Mouse (Mus musculus) G1E (cell line): ENCODE measurements around the gene Trim38.

Source experiments
- CTCF ChIP-seq: IDR thresholded peaks from 2 replicates; pipeline ENCODE4 v1.5.1; 2012; ENCODE audit warnings: low read depth, low read length, inconsistent platforms, mixed read lengths
- GATA1 ChIP-seq: IDR thresholded peaks from 2 replicates; pipeline ENCODE4 v1.6.1; 2012; ENCODE audit warnings: borderline replicate concordance, low read length, inconsistent platforms, mixed read lengths
- TAL1 ChIP-seq: conservative IDR thresholded peaks from 2 replicates; pipeline ENCODE4 v1.6.1; 2012; ENCODE audit warnings: low read depth, low read length, inconsistent platforms, mixed read lengths

GRCm38 (mm10) chr13:23742007-23742406 is 27.7 kb upstream of the Trim38 start:
- TF ChIP-seq TAL1 (no peak), CTCF (no peak), GATA1 (no peak)
